Mouse (Mus musculus): ENCODE measurements around the gene Gnptab.

- TF ChIP-seq CTCF (IDR thresholded peaks at IDR 0.05; ENCODE audit: extremely low read depth, insufficient read depth, low read length) (no peak), POLR2A (IDR thresholded peaks at IDR 0.05; ENCODE audit: extremely low read depth, insufficient read depth, low read length) (no peak)
These were observed 2.4 kb downstream of the Gnptab start for GRCm38 (mm10) chr10:88381286-88381685.

All from cortical plate, adult 2 months (tissue).